Mouse (Mus musculus): ENCODE results near the gene Zfp219.
"Not testable (repeated sequence)": the region's sequence is repeated elsewhere in the genome, so short reads cannot be mapped to it uniquely, and the experiment has no call there.

The Zfp219 gene

GRCm38 (mm10) chr14:52020486-52021137 lies at the start of gene Zfp219:
Zfp219 (minus strand) TSS chr14:52020733.
- peak; percentile 80 to 92 for DNase-seq

DNA sequence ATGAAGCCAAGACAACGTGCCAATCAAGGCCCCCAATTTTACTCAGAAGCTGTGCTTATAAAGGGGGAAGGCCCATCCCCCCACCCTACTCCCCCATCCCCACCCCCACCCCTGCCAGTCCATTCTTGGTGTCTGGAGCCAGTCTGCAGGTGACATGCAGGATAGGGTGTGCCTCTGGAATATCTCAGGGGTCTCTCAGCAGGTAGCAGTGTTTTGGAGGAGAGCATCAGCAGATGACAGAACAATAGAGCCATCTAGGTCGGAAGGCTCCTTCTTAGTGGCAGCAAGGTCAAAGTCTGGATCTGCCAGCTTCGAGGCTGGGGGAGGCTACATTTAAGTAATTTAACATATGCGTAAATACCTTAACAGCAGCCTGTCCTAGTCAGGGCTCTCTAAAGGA lies 45.6 kb upstream of the Zfp219 start:
- DNase-seq = no peak

- no peak for DNase-seq
Observed at GRCm38 (mm10) chr14:52061798-52062197, 41.3 kb upstream of the Zfp219 start.

DNA sequence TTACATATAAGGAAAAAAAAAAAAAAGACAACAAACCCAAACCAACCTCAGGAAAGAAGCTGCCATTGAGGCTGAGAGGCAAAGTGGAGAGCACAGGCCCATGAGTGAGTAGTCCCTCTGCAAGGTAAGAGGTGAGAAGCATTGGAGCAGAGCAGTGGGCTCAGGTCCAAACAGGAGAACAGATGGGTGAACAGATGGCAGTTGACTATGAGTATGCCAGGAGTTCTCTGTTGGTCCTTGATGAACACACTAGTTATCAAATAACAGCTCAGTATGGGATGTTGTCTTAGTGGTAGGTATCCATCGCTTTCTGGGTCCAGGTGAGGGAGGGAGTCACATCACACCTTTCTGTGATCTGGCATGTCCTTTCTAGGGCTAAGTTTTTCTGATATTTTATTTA lies 40.3 kb upstream of the Zfp219 start:
- no peak for DNase-seq

- DNase-seq = no peak
Observed at GRCm38 (mm10) chr14:52059982-52060381, 39.4 kb upstream of the Zfp219 start.

GRCm38 (mm10) chr14:52052720-52053119 lies 32.2 kb upstream of the Zfp219 start:
- not testable (repeated sequence) for DNase-seq

GRCm38 (mm10) chr14:52045966-52046565 lies 25.5 kb upstream of the Zfp219 start:
- no peak for DNase-seq

GRCm38 (mm10) chr14:52044901-52045678 lies 24.6 kb upstream of the Zfp219 start:
- peak in 1 of 2 experiments; percentile 24 for DNase-seq

DNA sequence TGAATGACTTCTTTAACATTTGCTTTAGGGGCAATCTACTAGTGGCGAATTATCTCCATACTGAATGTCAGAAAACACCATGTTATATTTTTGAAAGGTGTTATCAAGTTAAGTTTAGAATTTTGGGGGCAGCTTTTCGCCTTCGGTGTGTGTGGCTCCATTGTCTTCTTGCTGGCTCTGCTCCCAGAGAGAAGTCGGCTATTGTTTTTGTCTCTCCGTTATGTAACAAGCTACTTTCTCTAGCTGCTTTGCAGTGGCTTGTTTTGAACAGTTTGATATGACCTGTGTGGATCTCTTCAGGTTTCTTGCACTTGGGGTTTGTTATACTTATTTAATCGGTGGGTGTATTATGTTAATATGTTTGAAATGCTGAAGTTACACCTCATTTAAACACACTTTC lies 22.9 kb upstream of the Zfp219 start:
- peak in 1 of 2 experiments; percentile 10 for DNase-seq

DNA sequence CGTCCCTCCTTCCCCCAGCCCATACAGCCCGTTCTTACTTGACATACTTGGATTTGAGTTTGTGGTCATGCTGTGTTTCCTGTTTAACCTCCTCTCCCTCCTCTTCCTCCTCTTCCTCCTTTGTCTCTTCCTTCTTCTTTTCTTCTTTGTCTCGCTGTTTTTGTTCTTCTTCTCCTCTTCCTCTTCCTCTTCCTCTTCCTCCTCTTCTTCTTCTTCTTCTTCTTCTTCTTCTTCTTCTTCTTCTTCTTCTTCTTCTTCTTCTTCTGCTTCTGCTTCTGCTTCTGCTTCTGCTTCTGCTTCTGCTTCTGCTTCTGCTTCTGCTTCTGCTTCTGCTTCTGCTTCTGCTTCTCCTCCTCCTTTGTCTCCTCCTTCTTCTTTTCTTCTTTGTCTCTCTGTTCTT lies 21.8 kb upstream of the Zfp219 start, which contains the start of gene Olfr221:
TSS of gene Olfr221 (minus strand) at position 101 of the 400 bp plus-strand sequence.
- DNase-seq = not testable (repeated sequence)

DNA sequence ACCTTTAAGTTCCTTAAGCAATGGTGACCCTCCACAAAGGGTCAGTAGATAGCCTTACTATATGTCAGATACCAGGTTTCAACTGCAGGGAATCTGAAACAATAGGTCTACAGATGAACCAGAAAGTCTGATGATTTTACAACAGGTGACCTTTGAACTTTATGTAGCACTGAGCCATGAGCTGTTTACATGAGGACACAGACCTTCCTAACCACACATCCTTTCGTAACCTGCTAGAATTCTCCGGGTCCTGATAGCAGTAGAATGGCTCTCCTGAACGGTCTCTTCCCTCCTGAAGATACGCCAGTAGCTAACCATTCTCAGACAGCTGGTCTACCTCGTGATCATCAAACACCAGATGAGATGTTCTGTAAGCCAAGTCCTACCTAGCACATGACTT lies 18.8 kb upstream of the Zfp219 start:
- DNase-seq = no peak

- DNase-seq = no peak
Observed at GRCm38 (mm10) chr14:52035926-52036325, 15.4 kb upstream of the Zfp219 start.

DNA sequence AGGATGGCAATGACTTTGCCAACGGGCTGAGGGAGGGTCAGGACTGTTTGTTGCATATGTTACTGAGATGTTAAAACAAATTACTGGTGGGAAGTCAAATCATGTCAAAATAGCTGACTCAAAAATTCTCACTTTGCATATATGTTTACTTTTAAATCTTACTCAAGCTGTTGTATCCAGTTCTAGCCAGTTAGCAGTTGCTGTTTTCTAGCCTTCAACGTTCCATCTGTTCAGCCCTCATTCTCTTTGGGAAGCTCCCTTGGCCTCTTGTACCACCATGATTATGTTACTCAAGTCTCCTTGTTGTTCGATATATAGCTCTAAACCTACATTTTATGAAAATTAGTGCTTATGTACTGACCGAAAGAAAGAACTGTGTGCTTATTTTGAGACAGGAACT lies 5.8 kb upstream of the Zfp219 start:
- DNase-seq = no peak

DNA sequence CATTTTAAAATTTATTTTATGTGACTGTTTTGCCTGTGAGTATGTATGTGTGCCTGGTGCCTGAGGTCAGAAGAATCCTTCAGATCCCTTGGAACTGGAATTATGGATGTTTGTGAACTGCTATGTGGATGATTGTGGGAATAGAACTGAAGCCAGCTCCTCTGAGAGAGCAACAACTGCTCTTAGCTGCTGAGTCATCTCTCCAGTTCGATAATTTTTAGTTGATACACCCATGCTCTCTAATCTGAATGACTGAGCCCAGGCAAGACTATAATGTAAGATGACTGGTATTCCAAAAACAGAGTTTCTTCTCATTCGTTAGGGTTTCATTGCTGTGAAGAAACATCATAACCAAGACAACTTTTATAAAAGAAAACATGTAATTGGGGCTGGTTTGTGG lies 3.6 kb upstream of the Zfp219 start:
- DNase-seq = no peak

DNA sequence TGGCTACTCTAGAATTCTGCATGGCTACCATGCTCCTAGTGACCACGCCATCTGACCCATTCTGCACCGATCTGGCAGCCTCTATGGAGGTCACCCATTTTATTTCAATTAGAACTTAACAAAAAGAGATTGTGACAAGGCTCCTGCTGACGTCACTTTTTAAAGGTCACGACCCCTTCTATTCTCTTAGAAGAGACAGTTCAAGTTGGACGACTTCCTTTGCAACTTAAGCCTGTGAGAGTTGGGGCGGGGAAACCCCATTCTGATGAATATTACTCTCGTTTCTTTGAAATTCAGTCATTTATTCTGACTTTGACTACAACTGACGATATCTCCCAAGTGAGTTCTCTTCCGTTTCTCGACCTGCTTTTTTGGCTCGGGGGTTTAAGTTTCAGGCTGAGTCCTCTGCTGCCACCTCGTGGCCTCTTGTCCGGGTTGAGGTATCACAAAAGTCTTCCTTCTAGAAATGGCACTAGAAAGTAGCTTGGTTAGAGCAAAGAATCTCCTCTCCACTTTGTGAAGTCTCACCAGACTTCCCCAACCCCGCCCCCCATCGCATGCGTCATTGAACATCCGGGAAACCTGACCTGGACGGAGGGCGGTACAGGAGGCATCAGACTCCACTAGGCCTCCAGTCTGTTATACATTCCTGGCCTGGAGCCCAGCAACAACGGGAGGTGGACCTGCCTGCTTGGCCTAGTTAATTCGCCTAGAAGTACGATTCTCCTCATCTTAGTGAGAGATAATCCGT lies 2.4 kb upstream of the Zfp219 start:
- DNase-seq = peak; percentile 96 to 97

- DNase-seq = peak in 1 of 2 experiments; percentile 10
Observed at GRCm38 (mm10) chr14:52022244-52022708, 1.7 kb upstream of the Zfp219 start.

DNA sequence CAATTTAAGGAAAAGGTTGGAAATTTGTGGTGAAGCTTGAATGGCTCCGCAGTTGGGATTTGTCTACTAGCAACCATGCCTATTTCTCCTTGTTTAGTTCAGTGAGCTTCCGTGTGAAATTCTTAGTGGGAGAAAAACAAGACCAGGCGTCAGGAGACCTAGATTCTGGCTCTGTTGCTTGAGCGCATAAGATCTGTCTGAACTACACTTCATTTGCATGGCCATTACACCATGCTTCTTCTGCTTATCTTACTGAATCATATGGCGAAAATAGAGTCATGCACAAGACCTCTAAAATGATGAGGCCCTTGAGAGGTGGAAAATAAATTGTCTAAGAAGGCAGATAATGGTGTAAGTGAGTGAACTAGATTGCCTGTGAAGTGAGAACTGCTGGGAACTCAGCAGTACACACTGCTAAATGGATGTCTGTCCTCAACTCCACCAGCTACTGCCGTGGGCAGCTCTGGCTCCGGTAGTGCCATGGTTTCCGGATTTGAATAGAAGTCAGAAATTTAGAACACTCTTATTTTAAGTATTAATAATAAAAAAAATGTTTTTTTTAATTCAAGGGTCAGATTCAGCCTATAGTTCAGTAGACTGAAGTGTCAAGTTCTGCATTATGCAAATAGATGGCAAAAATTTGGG lies 1.2 kb upstream of the Zfp219 start:
- DNase-seq = peak in 1 of 2 experiments; percentile 20

- DNase-seq = peak in 1 of 2 experiments; percentile 36
Observed at GRCm38 (mm10) chr14:52021138-52021529, 601 bp upstream of the Zfp219 start.

DNA sequence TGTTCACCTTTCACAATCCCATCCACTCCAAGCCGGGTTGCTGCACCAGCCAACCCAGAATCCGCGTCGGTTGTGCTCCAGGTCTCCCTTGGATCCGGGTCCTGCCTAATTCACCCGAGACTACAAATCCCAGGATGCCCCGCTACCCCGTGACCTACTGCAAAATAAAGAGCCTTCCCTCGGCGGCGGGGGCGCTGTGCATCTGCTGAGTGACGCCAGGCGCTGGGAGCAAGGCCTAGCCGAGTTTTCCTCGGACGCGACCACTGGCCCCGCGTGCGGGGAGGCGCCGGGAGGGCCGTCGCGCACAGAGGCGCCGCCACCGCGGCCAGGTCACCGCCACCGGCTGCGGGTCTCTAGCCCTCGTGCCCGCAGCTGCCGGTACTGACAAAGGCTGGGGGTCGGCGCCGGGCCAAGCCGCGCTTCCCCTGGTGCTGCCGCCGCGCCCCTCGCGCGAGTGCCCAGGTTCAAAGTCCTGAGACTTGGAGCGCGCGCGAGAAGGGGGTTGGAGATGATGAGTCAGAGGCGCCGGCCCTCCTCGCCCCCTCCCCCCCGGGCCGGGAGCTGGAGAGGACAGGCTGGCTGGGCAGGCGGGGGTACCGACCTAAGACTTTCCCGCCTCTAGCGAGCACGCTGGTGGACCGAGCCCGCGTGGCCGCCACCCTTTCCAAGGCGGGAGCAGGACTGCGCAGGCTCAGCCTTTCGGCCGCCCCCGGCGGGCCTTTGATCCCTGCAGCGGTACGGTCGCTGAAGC lies 768 bp downstream of the Zfp219 start:
- DNase-seq = peak; percentile 98 to 99

- DNase-seq = no peak
Observed at GRCm38 (mm10) chr14:52019051-52019589, 1.4 kb downstream of the Zfp219 start.

All from kidney, postnatal 25 days (tissue).